Mouse (Mus musculus): ENCODE data around the gene Pold4. TPM values are rescaled to one million over a fixed set of nuclear protein-coding genes. Genes with fewer than 3 reads are reported as not detected.

Gene Pold4
- polyA plus RNA-seq, 2 experiments: 12.9 to 15.2 TPM

DNA sequence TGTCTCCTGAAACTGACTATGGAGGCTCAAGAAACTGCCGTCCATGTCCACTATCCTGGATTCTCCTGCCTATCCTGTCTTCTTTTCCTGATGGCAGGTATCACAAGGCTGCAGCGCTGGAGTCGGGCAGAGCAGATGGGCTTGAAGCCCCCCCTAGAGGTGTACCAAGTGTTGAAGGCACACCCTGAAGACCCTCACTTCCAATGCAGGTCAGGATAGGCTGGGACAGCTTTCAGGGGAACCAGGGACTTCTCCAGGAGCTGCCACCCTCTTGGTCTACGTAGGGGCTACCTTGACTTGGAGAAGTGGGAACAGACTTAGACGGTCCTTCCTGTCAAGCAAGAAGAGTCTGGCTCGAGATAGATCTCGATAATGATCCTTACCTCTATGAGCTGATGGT is 952 bp downstream of the Pold4 start:
- Histone ChIP-seq H3K4me1 (replicated peaks; ENCODE audit: control insufficient read depth in 2 of 2, insufficient read depth in 2 of 2, low read length in 1 of 2) (peaks cover 5 to 13% of the 10 kb centered on the region in 2 experiments; a peak in 3 of 4 replicates), H3K36me3 (replicated peaks; ENCODE audit: control insufficient read depth, insufficient read depth, low read depth) (no peaks in the 10 kb centered on the region), H3K27ac (no peak overlapping the region), H3K4me2 (ENCODE audit: low read depth) (peak overlapping the region; percentile 82), H3K4me3 (ENCODE audit: insufficient read depth in 1 of 2, low read depth in 2 of 2, low read length in 2 of 2) (peak overlapping the region in 1 of 2 experiments; percentile 68; a peak in 1 of 4 replicates), H3K27me3 (ENCODE audit: control insufficient read depth, insufficient read depth, low read length) (no peaks in the 10 kb centered on the region; the same call in 1 of the 2 replicates), H3K9me3 (ENCODE audit: control insufficient read depth, low read length) (no peaks in the 10 kb centered on the region), H3K9ac (replicated peaks) (peak overlapping the region; percentile 63; the same call in 1 of the 2 replicates)
- ATAC-seq (ENCODE audit: insufficient read depth) (no peak), DNase-seq (ENCODE audit: low read depth in 3 of 3, low spot score in 3 of 3) (no peak)
- TF ChIP-seq CTCF (IDR thresholded peaks at IDR 0.05; ENCODE audit: low read depth) (no peak), EP300 (IDR thresholded peaks at IDR 0.05; ENCODE audit: low read depth) (no peak)
- WGBS (ENCODE audit: insufficient replicate concordance): 66% methylated on average over 7 of the region's 7 CpGs

DNA sequence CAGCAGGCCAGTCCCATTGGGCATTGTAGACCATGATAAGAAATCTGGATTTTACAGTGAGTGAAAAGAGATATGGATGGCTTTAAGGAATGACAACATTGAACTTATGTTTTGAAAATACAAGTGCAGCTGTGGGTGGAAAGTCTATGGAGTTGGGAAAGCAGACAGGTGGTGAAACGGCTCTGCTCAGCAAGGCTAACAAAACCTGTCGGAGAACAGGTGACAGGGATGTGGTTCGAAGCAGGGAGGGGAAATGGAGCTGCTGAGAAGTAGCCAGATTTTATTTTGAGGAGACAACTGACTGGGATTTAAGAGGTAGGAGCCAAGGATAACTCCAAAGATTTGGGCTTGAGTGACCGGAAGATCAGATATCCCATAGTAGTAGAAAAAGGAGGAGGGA is 2.8 kb downstream of the Pold4 start:
- TF ChIP-seq CTCF (IDR thresholded peaks at IDR 0.05; ENCODE audit: low read depth) (no peak), EP300 (IDR thresholded peaks at IDR 0.05; ENCODE audit: low read depth) (no peak)
- no peaks in the 10 kb centered on the region for H3K9me3 ChIP-seq (ENCODE audit: control insufficient read depth, low read length)
- H3K27me3 ChIP-seq (ENCODE audit: control insufficient read depth, insufficient read depth, low read length): no peaks in the 10 kb centered on the region
- ATAC-seq (ENCODE audit: insufficient read depth) (no peak), DNase-seq (ENCODE audit: low read depth in 3 of 3, low spot score in 3 of 3) (no peak)
- peaks cover 5 to 13% of the 10 kb centered on the region in 2 experiments; a peak in 3 of 4 replicates for H3K4me1 ChIP-seq (replicated peaks; ENCODE audit: control insufficient read depth in 2 of 2, insufficient read depth in 2 of 2, low read length in 1 of 2)
- H3K4me3 ChIP-seq (ENCODE audit: insufficient read depth in 1 of 2, low read depth in 2 of 2, low read length in 2 of 2): no peak overlapping the region
- WGBS (ENCODE audit: insufficient replicate concordance): 66% methylated on average over 4 of the region's 4 CpGs
- H3K4me2 ChIP-seq (ENCODE audit: low read depth): no peak overlapping the region
- H3K9ac ChIP-seq (replicated peaks): no peak overlapping the region
- no peak overlapping the region for H3K27ac ChIP-seq
- H3K36me3 ChIP-seq (replicated peaks; ENCODE audit: control insufficient read depth, insufficient read depth, low read depth): no peaks in the 10 kb centered on the region

DNA sequence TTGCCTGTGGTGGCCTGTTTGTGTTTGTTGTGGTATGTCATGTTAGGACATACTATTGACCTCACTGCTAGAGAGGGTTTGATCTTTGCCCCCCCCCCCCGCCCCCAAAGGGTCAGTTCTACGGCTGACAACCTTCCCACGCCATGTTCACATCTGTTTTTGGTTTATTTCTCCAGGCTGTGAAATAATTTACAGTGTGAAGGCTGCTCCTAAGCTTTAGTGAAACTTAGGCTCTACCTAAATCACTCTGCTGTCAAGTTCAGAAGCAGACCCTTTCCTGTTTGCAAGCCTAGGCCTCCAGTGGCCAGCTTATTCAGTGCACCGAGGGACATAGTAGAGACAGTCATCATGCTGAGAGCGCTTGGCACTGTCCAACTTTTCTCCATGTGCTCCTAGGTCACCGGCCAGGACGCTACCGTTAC is 8.6 kb downstream of the Pold4 start:
- Histone ChIP-seq H3K4me2 (ENCODE audit: low read depth) (no peak overlapping the region), H3K27ac (no peak overlapping the region), H3K4me3 (ENCODE audit: insufficient read depth in 1 of 2, low read depth in 2 of 2, low read length in 2 of 2) (no peak overlapping the region), H3K36me3 (replicated peaks; ENCODE audit: control insufficient read depth, insufficient read depth, low read depth) (no peaks in the 10 kb centered on the region), H3K27me3 (ENCODE audit: control insufficient read depth, insufficient read depth, low read length) (no peaks in the 10 kb centered on the region; the same call in 1 of the 2 replicates), H3K4me1 (replicated peaks; ENCODE audit: control insufficient read depth in 2 of 2, insufficient read depth in 2 of 2, low read length in 1 of 2) (no peaks in the 10 kb centered on the region), H3K9me3 (ENCODE audit: control insufficient read depth, low read length) (no peaks in the 10 kb centered on the region), H3K9ac (replicated peaks) (no peak overlapping the region)
- ATAC-seq (ENCODE audit: insufficient read depth) (no peak), DNase-seq (ENCODE audit: low read depth in 3 of 3, low spot score in 3 of 3) (no peak)
- TF ChIP-seq CTCF (IDR thresholded peaks at IDR 0.05; ENCODE audit: low read depth): no peak
- no peak for TF ChIP-seq EP300 (IDR thresholded peaks at IDR 0.05; ENCODE audit: low read depth)
- 53% methylated on average over 8 of the region's 8 CpGs for WGBS (ENCODE audit: insufficient replicate concordance)

DNA sequence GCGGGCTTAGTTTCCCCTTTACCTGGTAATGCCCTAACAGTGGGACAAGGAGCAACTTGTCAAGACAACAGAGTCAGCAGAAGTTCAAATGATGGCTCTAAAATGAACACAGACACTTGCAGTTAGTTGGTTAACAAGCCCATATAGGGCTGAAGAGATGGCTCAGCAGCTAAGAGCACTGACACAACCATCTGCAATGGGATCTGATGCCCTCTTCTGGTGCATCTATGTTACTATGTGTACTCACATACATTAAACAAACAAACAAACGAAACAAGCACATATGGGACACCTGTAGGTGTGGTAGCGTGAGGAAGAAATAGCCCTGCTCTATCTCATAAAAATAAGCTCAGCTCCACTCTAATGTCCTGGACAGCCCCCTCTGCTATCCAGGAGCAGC is 10.7 kb downstream of the Pold4 start:
- Histone ChIP-seq H3K9me3 (ENCODE audit: control insufficient read depth, low read length) (no peaks in the 10 kb centered on the region), H3K4me1 (replicated peaks; ENCODE audit: control insufficient read depth in 2 of 2, insufficient read depth in 2 of 2, low read length in 1 of 2) (no peaks in the 10 kb centered on the region), H3K9ac (replicated peaks) (no peak overlapping the region), H3K4me2 (ENCODE audit: low read depth) (no peak overlapping the region), H3K36me3 (replicated peaks; ENCODE audit: control insufficient read depth, insufficient read depth, low read depth) (no peaks in the 10 kb centered on the region), H3K27ac (no peak overlapping the region), H3K27me3 (ENCODE audit: control insufficient read depth, insufficient read depth, low read length) (no peaks in the 10 kb centered on the region; the same call in 1 of the 2 replicates), H3K4me3 (ENCODE audit: insufficient read depth in 1 of 2, low read depth in 2 of 2, low read length in 2 of 2) (no peak overlapping the region)
- WGBS (ENCODE audit: insufficient replicate concordance): 37% methylated on average over 3 of the region's 3 CpGs
- peak; percentile 44 for TF ChIP-seq CTCF (IDR thresholded peaks at IDR 0.05; ENCODE audit: low read depth)
- TF ChIP-seq EP300 (IDR thresholded peaks at IDR 0.05; ENCODE audit: low read depth): no peak
- DNase-seq (ENCODE audit: low read depth in 3 of 3, low spot score in 3 of 3): no peak
- no peak for ATAC-seq (ENCODE audit: insufficient read depth)

DNA sequence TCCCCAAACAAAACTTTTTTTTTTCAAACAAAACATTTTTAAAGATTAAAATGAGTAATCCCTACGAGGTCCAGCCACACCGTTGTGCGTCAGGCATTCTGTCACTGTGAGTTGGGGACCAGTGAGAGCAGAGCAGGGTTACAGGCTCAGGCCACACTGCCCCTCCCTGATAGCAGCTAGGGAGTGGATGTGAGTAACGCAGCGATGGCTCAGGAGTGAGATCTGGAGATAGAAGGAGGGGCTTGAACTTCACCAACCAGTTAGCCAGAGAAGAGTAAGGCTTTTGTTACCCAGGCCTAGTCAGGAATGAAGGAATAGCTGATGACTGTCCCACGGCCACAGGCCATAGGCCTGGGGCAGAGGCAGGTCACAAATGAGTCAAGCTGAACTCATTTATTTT is 13.1 kb downstream of the Pold4 start:
- no peaks in the 10 kb centered on the region; the same call in 1 of the 2 replicates for H3K27me3 ChIP-seq (ENCODE audit: control insufficient read depth, insufficient read depth, low read length)
- ATAC-seq (ENCODE audit: insufficient read depth): no peak
- no peaks in the 10 kb centered on the region for H3K9me3 ChIP-seq (ENCODE audit: control insufficient read depth, low read length)
- no peak overlapping the region for H3K4me3 ChIP-seq (ENCODE audit: insufficient read depth in 1 of 2, low read depth in 2 of 2, low read length in 2 of 2)
- DNase-seq (ENCODE audit: low read depth in 3 of 3, low spot score in 3 of 3): no peak
- WGBS (ENCODE audit: insufficient replicate concordance): 63% methylated on average over 6 of the region's 6 CpGs
- H3K4me2 ChIP-seq (ENCODE audit: low read depth): no peak overlapping the region
- H3K36me3 ChIP-seq (replicated peaks; ENCODE audit: control insufficient read depth, insufficient read depth, low read depth): no peaks in the 10 kb centered on the region
- no peak overlapping the region for H3K27ac ChIP-seq
- H3K4me1 ChIP-seq (replicated peaks; ENCODE audit: control insufficient read depth in 2 of 2, insufficient read depth in 2 of 2, low read length in 1 of 2): no peaks in the 10 kb centered on the region
- TF ChIP-seq CTCF (IDR thresholded peaks at IDR 0.05; ENCODE audit: low read depth) (no peak), EP300 (IDR thresholded peaks at IDR 0.05; ENCODE audit: low read depth) (no peak)
- no peak overlapping the region for H3K9ac ChIP-seq (replicated peaks)

All from liver, embryonic 14.5 days (tissue).